Mouse (Mus musculus) thymus, postnatal 36 days (tissue): ENCODE measurements around the gene Gm904.
"Not testable (repeated sequence)": the region's sequence is repeated elsewhere in the genome, so short reads cannot be mapped to it uniquely, and the experiment has no call there.

ENCODE experiments used
- DNase-seq, 2 experiments: peaks; one replicate each; pipeline ENCODE4 v3.0.0; 2022; ENCODE audit warnings: mixed read lengths in 2 of 2

Gene Gm904

GRCm38 (mm10) chr13:50642928-50643327, at the start of gene Gm904:
Gm904 (plus strand) TSS chr13:50643228.
- not testable (repeated sequence) for DNase-seq

GRCm38 (mm10) chr13:50648771-50649170, 5.7 kb downstream of the Gm904 start:
- not testable (repeated sequence) for DNase-seq
